Mouse (Mus musculus) splenic B cell, adult 2 months (primary cell): ENCODE measurements at regions not wholly inside any gene's neighbourhood (a gene's known extent, or its start where the extent isn't known, plus 50 kb on each side); places are given as distances from the start of the nearest gene placed in this dataset.
"Not testable (repeated sequence)": the region's sequence is repeated elsewhere in the genome, so short reads cannot be mapped to it uniquely, and the experiment has no call there.

Experiments used
- DNase-seq: peaks from one replicate; pipeline ENCODE4 v3.0.0-alpha.2; 2011; ENCODE audit warnings: low read depth, low spot score
- H3K27me3 ChIP-seq: 2 replicates; pipeline ENCODE4 v1.6.1; 2012; ENCODE audit warnings: mild to moderate bottlenecking, low read length, moderate library complexity, mixed read lengths; ENCODE audit not compliant: control insufficient read depth, poor library complexity, insufficient read depth, severe bottlenecking
- H3K36me3 ChIP-seq: 2 replicates; pipeline ENCODE4 v1.6.1; 2012; ENCODE audit warnings: mild to moderate bottlenecking, low read length, moderate library complexity, mixed read lengths; ENCODE audit not compliant: control insufficient read depth, poor library complexity, insufficient read depth, severe bottlenecking

DNA sequence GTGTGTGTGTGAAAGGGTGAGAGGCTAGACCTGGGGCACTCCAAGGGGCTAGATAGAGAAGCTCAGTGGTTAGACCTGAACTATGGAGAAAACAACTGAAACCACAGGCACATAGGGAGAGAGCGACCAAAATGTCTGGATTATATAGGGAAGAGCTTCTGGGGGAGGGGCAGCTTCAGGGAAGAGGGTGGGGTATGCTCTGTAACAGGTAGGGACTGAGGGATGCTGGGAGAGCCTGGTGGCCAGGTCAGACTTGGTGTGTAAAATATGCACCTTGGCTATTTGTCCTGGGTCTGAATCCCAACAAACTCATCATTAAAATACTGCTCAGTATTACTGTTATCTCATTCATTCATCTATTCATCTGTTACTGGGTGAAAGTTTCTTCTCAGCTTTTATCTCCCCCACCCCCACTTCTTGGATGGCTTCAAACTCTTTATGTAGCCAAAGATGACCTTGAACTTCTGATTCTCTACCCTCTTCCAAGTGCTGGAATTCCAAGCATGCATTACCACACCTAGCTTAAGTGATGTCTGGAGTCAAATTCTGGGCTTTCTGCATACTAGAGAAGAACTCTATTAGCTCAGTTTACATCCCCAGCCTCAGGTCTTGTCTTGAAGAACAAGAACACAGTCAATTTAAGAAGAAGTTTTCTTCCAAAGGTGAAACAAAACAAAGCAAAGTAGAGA is 94.5 kb downstream of the Fam43a start:
- no peak for DNase-seq
- Histone ChIP-seq H3K36me3 (no peaks in the 10 kb centered on the region), H3K27me3 (no peaks in the 10 kb centered on the region)

DNA sequence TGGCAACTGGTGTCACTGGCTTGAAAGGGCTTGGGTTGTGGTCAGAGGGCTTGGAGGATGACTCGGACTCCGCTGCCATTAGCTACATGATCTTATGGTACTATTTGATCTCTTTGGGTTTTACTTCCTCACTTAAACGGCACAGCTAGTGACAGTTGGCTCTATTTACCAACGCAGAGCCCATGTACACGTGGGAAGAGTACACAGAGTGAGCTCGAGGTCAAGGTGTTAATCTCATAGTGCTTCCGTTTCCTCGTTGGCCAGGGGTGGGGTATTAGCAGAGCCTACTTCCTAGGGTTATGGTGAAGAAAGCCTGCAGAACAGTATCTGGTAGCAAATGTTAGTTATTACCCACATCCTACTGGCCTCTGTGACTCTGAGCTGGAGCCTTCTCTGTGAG is 96.2 kb downstream of the Fam43a start:
- DNase-seq = no peak
- Histone ChIP-seq H3K36me3 (no peaks in the 10 kb centered on the region), H3K27me3 (no peaks in the 10 kb centered on the region)

DNA sequence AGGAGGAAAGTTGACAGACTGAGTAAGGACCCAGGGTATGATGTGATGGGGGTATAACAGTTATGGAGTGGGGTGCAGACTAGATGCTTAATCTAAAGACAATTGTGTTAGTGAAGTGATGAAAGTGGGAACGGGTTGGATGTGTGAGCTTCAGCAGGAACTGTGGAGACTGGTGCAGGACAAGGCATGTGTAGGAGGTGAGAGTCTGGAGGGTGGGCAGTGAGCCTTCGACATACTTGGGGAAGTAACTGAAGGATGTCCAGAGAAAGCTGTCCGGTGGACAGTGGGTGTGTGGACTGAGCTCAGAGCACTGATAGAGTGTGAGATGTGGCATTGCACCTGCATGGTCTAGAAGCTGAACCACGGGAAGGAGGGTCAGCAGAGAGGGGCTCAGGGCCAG is 97.7 kb downstream of the Fam43a start:
- Histone ChIP-seq H3K36me3 (no peaks in the 10 kb centered on the region), H3K27me3 (no peaks in the 10 kb centered on the region)
- no peak for DNase-seq

DNA sequence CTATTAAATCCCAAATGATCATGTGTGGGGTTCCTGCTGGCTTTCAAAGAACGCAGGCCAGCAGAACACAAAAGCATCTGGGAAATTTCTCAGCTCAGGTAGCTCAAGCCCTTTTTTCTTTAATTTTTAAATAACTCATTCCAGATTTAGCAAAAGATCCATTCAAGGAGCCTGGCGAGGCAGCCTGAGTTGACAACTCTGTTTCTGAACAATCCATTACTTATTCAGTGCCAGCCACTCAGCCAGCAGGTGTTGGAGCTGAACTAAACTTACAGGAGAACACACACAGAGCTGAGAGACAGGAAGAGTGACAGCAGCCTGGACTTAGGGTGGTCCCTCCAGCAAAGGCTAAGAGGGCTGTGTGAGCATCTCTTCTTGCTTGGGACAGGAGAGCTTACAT is 98.3 kb downstream of the Fam43a start:
- H3K36me3 ChIP-seq = no peaks in the 10 kb centered on the region
- no peaks in the 10 kb centered on the region for H3K27me3 ChIP-seq
- no peak for DNase-seq

DNA sequence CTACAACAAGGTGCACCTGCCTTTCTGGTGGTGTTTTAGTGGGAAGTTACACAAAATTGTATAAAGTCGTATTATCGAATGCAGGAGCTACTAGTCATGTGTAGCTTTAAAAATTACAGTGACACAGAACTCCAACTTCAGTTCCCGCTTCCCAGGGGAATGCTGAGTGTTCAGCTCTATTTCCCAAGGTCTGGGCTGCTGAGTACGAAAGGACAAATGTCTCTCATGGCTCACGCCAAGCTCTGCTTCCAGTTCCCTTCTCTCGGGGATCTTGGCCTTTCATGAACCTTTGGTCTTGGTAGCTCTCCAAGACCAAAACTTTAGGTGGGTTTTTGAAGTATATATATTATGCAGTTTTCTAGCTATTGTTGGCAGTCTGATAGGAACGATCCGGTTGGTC is 104.3 kb downstream of the Fam43a start:
- H3K27me3 ChIP-seq = no peaks in the 10 kb centered on the region
- DNase-seq = no peak
- no peaks in the 10 kb centered on the region for H3K36me3 ChIP-seq

DNA sequence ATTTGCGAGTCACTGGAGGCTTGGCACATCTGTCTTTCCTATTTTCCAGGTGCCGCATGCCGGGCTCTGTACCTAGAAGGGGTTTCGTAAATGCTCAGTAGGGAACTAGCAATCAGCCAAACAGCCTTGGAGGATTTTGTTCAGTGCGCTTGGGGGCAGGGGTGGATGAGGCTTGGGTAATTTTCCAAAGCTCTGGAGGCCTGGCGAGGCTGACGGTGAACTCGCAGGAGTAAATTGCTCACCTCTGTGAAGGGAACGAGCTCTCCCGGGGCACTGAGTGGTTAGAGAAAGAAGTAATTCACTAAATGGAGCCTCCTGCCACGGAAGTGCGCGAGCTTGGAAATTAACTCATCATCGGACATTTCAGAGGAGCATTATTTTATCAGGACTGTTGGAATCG is 110.0 kb downstream of the Fam43a start:
- DNase-seq = no peak
- no peaks in the 10 kb centered on the region for H3K27me3 ChIP-seq
- H3K36me3 ChIP-seq = no peaks in the 10 kb centered on the region

DNA sequence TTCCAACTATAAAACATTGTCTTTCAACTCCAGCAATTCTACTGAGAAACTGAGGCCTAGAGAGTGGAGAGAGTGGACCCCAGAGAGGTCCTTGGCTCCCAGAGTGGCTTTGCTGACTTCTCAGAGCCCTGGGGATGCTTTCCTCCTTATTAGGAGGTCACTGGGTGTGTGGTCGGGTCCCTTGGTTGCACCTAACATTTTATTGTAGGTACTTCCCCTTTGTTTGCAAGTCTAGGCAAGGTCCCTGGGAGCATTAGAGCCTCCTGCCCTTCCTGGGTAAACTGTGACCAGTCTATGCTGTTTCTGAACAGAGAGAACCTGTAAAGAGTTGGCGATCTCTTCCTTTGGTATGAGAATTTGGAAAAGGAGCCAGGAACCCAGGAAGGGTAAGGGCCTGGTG is 110.5 kb downstream of the Fam43a start:
- DNase-seq = no peak
- Histone ChIP-seq H3K27me3 (no peaks in the 10 kb centered on the region), H3K36me3 (no peaks in the 10 kb centered on the region)

- Histone ChIP-seq H3K36me3 (no peaks in the 10 kb centered on the region), H3K27me3 (no peaks in the 10 kb centered on the region)
- DNase-seq = no peak
Observed at GRCm38 (mm10) chr16:30712570-30712969, 113.0 kb downstream of the Fam43a start.

GRCm38 (mm10) chr16:30717577-30717976 is 118.1 kb downstream of the Fam43a start:
- not testable (repeated sequence) for H3K36me3 ChIP-seq

DNA sequence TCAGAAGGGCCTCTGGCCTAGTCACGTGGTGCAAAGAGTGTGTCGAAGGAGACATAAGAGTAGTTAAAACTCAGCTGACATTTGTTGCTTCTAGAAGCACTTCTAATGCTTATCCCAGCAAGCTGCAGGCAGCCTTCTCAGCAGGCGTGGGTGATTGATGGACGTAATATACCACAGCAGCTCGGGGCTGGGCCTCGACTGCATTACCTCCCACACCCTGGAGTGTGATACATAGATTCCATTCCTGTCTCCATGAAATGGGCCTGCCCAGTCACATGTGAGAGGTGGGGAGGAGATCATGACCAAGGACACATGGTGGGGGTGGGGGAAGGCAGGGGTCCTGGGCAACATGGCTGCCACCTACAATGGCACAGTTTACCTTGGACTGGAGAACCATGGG is 121.3 kb downstream of the Fam43a start:
- H3K27me3 ChIP-seq = no peaks in the 10 kb centered on the region
- H3K36me3 ChIP-seq = no peaks in the 10 kb centered on the region
- no peak for DNase-seq

More at GRCm38 (mm10) chr16:30717577-30717976, 118.1 kb downstream of the Fam43a start:
- DNase-seq, H3K27me3 ChIP-seq: not testable (repeated sequence)

DNA sequence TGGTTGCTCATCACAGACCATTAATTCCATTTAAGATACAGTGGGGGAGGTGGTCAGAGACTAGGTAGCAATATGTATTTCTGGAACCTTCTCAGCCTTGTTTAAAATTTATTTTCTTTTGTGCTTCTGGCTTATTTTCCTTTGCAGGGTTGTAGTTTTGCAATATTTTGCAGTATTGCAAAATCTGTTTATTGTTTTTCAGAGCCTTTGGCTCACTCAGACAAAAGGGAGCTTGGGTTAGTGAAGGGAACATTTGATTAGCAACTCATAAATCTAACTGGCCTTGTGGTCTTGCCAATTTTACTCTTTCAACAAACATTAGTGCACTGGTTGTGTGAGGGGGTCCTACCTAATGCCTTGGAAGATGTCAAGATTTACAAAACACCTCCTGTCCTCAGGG is 121.7 kb downstream of the Fam43a start:
- no peaks in the 10 kb centered on the region for H3K36me3 ChIP-seq
- H3K27me3 ChIP-seq = no peaks in the 10 kb centered on the region
- DNase-seq = no peak

- Histone ChIP-seq H3K36me3 (no peaks in the 10 kb centered on the region), H3K27me3 (no peaks in the 10 kb centered on the region)
- peak; percentile 61 for DNase-seq
Observed at GRCm38 (mm10) chr16:30722372-30722771, 122.8 kb downstream of the Fam43a start.

DNA sequence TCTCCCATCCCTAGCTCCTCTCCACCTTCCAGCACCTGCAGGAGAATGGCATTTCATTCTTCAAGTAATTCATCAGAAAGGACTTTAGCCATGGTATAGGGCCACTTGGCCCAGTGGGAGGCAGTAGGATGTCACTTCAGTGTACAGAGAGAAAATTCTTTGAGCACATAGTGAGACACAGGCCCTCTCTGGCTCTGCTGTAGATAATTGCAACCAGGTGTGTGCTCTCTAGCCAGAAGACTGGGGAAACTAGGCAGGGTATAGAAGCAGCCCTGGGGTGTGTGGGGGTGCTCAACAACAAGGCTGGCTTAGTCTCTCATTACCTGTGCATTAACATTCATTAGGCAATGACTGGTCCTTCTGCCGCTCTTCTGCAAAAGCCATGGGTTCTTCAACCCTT is 125.1 kb downstream of the Fam43a start:
- no peak for DNase-seq
- Histone ChIP-seq H3K27me3 (no peaks in the 10 kb centered on the region), H3K36me3 (no peaks in the 10 kb centered on the region)

GRCm38 (mm10) chr16:30732770-30733415 is 133.4 kb downstream of the Fam43a start:
- H3K27me3 ChIP-seq = no peaks in the 10 kb centered on the region
- DNase-seq = no peak
- H3K36me3 ChIP-seq = no peaks in the 10 kb centered on the region

GRCm38 (mm10) chr16:30733478-30733877 is 134.0 kb downstream of the Fam43a start:
- Histone ChIP-seq H3K36me3 (no peaks in the 10 kb centered on the region), H3K27me3 (no peaks in the 10 kb centered on the region)
- DNase-seq = no peak

- no peak for DNase-seq
- H3K36me3 ChIP-seq = no peaks in the 10 kb centered on the region
Observed at GRCm38 (mm10) chr16:30735360-30735759, 135.8 kb downstream of the Fam43a start.

More at GRCm38 (mm10) chr16:30735360-30735759, 135.8 kb downstream of the Fam43a start:
- H3K27me3 ChIP-seq = no peaks in the 10 kb centered on the region
